Mouse (Mus musculus) forebrain, embryonic 12.5 days (tissue): ENCODE results near the gene Vpreb3. TPM values are rescaled to one million over a fixed set of nuclear protein-coding genes. Genes with fewer than 3 reads are reported as not detected.
"Not testable (repeated sequence)": the region's sequence is repeated elsewhere in the genome, so short reads cannot be mapped to it uniquely, and the experiment has no call there.

ENCODE experiments used
- ATAC-seq: fragments of 200-750 bp; cut with Nextera tagmentation; 2 replicates; pipeline ENCODE4 v1.8.0; 2017; ENCODE audit warnings: moderate TSS enrichment; ENCODE audit not compliant: low FRiP score
- H3K27ac ChIP-seq: fragments of 300-500 bp; sonication (generic); 2 replicates; pipeline ENCODE4 v1.5.1; 2016; ENCODE audit warnings: mild to moderate bottlenecking
- H3K27me3 ChIP-seq: fragments of 300-500 bp; sonication (generic); 2 replicates; pipeline ENCODE4 v1.6.1; 2016; ENCODE audit warnings: mild to moderate bottlenecking
- H3K36me3 ChIP-seq: fragments of 300-500 bp; sonication (generic); replicated peaks from 2 replicates; pipeline ENCODE4 v1.6.1; 2016; ENCODE audit warnings: mild to moderate bottlenecking
- H3K4me1 ChIP-seq: fragments of 300-500 bp; sonication (generic); 2 replicates; pipeline ENCODE4 v1.6.1; 2016
- H3K4me2 ChIP-seq: fragments of 300-500 bp; sonication (generic); 2 replicates; pipeline ENCODE4 v1.6.1; 2016; ENCODE audit warnings: mild to moderate bottlenecking, moderate library complexity
- H3K4me3 ChIP-seq: fragments of 300-500 bp; sonication (generic); replicated peaks from 2 replicates; pipeline ENCODE4 v1.5.1; 2016; ENCODE audit warnings: mild to moderate bottlenecking
- H3K9ac ChIP-seq: fragments of 300-500 bp; sonication (generic); 2 replicates; pipeline ENCODE4 v1.6.1; 2016; ENCODE audit warnings: mild to moderate bottlenecking
- H3K9me3 ChIP-seq: fragments of 300-500 bp; sonication (generic); 2 replicates; pipeline ENCODE4 v1.6.1; 2016
- WGBS: fragments of 180-500 bp; shearing (Covaris S2); methylation state at CpG from one replicate; pipeline ENCODE4 v1.1.7; 2016; 5-methylcytosine and 5-hydroxymethylcytosine counted together
- polyA plus RNA-seq: library from polyadenylated mRNA; unstranded; fragments of >200 nt; fragmentation: Nextera tagmentation; extraction: Ambion mirVana; gene quantifications from 2 replicates; pipeline ENCODE4 v1.2.1, GENCODE M21; 2016

Vpreb3 gene
- polyA plus RNA-seq, 1 experiment from 2014 or later = not detected

DNA sequence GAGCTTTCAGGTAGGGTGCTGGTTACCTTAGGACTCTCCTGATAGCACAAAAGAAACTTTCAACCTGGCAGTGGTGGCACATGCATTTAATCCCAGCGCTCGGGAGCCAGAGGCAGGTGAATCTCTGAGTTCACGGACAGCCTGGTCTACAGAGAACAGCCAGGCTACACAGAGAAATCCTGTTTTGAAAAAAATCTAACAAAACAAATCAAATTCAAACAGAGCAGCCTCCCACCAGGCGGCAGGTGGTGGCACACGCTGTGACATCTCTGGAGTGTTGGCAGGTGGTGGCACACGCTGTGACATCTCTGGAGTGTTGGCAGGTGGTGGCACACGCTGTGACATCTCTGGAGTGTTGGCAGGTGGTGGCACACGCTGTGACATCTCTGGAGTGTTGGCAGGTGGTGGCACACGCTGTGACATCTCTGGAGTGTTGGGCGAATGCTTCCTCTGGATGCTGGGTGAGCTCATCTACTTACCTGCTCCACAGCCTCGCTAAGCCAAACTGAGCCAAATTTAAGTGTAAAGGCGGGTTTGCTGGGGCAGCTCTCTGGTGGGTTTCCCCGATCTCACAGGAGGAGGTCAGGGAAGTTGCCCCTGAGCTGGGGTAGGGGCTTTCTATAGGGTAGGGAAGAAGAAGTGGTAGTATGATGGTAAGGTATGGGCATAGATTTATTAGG is 51.8 kb downstream of the Vpreb3 start:
- H3K27me3 ChIP-seq, H3K4me1 ChIP-seq: not testable (repeated sequence)

DNA sequence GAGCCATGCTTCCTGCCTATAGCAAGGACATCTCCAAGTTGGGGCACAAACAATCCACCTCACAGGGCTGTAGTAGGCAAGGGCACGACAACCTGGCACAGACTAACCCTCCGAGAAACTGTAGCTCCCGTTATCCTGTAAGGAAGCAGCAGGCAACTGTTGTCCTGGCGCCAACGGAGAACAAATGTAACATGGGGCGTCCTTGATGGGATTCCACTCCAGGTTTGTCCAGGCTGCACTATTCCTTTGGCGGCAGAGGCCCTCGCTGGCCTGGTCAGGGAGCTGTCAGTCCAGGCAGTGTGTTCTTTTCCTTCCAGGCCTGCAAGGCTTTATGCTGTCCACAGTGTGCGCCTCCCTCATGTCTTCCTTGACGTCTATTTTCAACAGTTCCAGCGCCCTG is 52.6 kb downstream of the Vpreb3 start:
- Histone ChIP-seq H3K36me3 (no peaks in the 10 kb centered on the region), H3K27ac (no peak overlapping the region), H3K4me1 (no peaks in the 10 kb centered on the region), H3K9ac (no peak overlapping the region), H3K9me3 (no peaks in the 10 kb centered on the region), H3K27me3 (no peaks in the 10 kb centered on the region), H3K4me2 (no peak overlapping the region), H3K4me3 (no peak overlapping the region)
- ATAC-seq = no peak
- 95% methylated on average over 11 of the region's 11 CpGs for WGBS

More for the DNA sequence above, 51.8 kb downstream of the Vpreb3 start:
- H3K4me3 ChIP-seq, H3K9ac ChIP-seq, H3K4me2 ChIP-seq, H3K9me3 ChIP-seq, H3K36me3 ChIP-seq, H3K27ac ChIP-seq, ATAC-seq: not testable (repeated sequence)
- 70% methylated on average over 13 of the region's 13 CpGs for WGBS

DNA sequence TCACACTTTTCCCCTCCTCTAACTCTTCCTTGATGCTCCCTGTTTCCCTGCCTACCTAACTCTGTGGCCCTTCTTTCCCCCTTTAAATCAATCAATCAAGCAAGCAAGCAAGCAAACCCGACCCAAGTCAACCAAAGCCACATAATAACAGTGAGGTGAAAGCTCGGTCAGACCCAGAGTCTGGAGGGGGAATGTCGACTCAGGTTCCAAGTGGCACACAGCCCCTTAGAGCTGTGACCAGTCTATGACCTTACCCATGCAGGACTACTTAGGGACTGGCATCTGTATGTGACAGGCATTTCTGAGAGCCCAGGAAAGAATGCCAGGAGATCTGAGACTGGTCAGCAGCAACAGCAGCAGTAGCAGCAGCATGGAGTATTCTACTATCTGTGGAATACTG is 53.5 kb downstream of the Vpreb3 start:
- H3K27ac ChIP-seq = no peak overlapping the region
- no peaks in the 10 kb centered on the region for H3K9me3 ChIP-seq
- WGBS = 80% methylated on average over 3 of the region's 3 CpGs
- no peak for ATAC-seq
- no peaks in the 10 kb centered on the region for H3K36me3 ChIP-seq
- H3K9ac ChIP-seq = no peak overlapping the region
- no peaks in the 10 kb centered on the region for H3K27me3 ChIP-seq
- no peak overlapping the region for H3K4me2 ChIP-seq
- H3K4me3 ChIP-seq = no peak overlapping the region
- H3K4me1 ChIP-seq = peaks cover 8% of the 10 kb centered on the region

Other genes starting within 250 kb of the Vpreb3 start
- 42.8 and 51.9 TPM in 2 replicates for gene Cabin1, start 178.7 kb upstream of the Vpreb3 start, polyA plus RNA-seq
- 81.8 TPM in 2 replicates for gene Ddt, start 169.6 kb upstream of the Vpreb3 start, polyA plus RNA-seq
- gene Gm20441, start 162.1 kb upstream of the Vpreb3 start, polyA plus RNA-seq = not detected in 2 replicates
- 1.5 and 2.1 TPM in 2 replicates for gene Gstt3, start 161.6 kb upstream of the Vpreb3 start, polyA plus RNA-seq
- 4.9 and 6.3 TPM in 2 replicates for gene Gstt1, start 144.5 kb upstream of the Vpreb3 start, polyA plus RNA-seq
- not detected in 2 replicates for gene Gstt4, start 120.5 kb upstream of the Vpreb3 start, polyA plus RNA-seq
- 4.1 and 7.3 TPM in 2 replicates for gene Gstt2, start 105.6 kb upstream of the Vpreb3 start, polyA plus RNA-seq
- gene Mif, start 82.8 kb upstream of the Vpreb3 start, polyA plus RNA-seq = 1,649 and 1,743 TPM in 2 replicates
- gene Derl3, start 49.6 kb upstream of the Vpreb3 start, polyA plus RNA-seq = 3.1 and 3.3 TPM in 2 replicates
- 303 and 310 TPM in 2 replicates for gene Smarcb1, start 21.4 kb upstream of the Vpreb3 start, polyA plus RNA-seq
- 7.6 and 7.8 TPM in 2 replicates for gene Chchd10, start 9.9 kb upstream of the Vpreb3 start, polyA plus RNA-seq
- 31.3 and 33.3 TPM in 2 replicates for gene Mmp11, start 6.6 kb upstream of the Vpreb3 start, polyA plus RNA-seq
- 0.46 TPM in 1 of 2 replicates, not detected in the other for gene Gm867, start 2.4 kb upstream of the Vpreb3 start, polyA plus RNA-seq
- not detected in 2 replicates for gene Gm5134, start 11.5 kb downstream of the Vpreb3 start, polyA plus RNA-seq
- 26.1 and 26.7 TPM in 2 replicates for gene Zfp280b, start 89.6 kb downstream of the Vpreb3 start, polyA plus RNA-seq
- not detected in 2 replicates for gene Slc5a4b, start 167.9 kb downstream of the Vpreb3 start, polyA plus RNA-seq
- gene Slc5a4a, start 204.4 kb downstream of the Vpreb3 start, polyA plus RNA-seq = not detected in 2 replicates